Mouse (Mus musculus): ENCODE results near the gene Setd5. TPM values are rescaled to one million over a fixed set of nuclear protein-coding genes. Genes with fewer than 3 reads are reported as not detected.

Setd5 gene
- polyA plus RNA-seq, 1 experiment from 2014 or later: 46.4 TPM

DNA sequence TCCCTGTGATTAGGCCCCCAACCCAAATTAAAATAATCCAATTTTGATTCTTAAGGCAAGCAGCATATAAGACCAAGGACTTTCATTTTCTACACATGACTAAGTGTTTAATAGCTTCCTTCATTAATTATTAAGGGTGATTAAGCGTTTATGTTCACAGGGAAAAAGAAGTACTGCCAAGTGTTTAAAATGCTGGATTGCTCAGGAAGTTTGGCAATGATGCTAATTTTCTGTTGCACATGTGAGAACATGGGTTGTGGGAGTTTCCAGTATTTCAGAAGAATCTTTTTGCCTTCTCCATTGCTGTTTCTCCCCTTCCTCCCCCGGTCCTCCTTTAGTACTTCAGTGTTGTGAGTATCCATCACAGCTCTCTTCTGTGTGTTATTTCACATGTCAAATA lies 44.0 kb upstream of the Setd5 start:
- 65% methylated on average over 2 of the region's 2 CpGs for WGBS
- H3K4me1 ChIP-seq (replicated peaks; ENCODE audit: insufficient read depth, low read length): no peaks in the 10 kb centered on the region
- no peak overlapping the region for H3K4me3 ChIP-seq (replicated peaks; ENCODE audit: low read depth, low read length)

DNA sequence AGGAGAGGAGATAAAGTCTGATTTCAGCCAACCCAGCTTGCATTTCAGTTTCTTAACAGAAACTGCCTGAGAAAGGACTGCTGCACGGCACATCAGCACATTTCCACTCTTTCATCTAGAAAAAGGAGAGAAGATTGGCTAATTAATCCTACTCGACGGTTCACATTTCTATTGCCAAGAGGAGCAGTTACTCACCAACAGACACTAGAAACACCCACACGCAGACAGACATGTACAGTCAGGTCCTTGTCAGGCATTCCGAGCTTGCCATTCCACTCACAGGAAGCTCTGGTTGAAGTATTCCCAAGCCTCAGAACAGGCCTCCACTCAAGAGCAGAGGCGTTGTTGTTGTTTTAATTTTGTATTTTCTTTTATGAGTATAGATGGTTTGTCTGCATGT lies 42.7 kb upstream of the Setd5 start:
- TF ChIP-seq CTCF (IDR thresholded peaks at IDR 0.05; ENCODE audit: low read depth): no peak
- ATAC-seq (replicated peaks; ENCODE audit: low FRiP score, low read depth) (no peak), DNase-seq (ENCODE audit: low spot score) (no peak)
- Histone ChIP-seq H3K27ac (no peak overlapping the region), H3K4me2 (ENCODE audit: low read length) (no peak overlapping the region), H3K9ac (ENCODE audit: low read depth, low read length) (no peak overlapping the region), H3K27me3 (ENCODE audit: insufficient read depth, low read length) (no peaks in the 10 kb centered on the region), H3K4me1 (replicated peaks; ENCODE audit: insufficient read depth, low read length) (no peaks in the 10 kb centered on the region; the same call in 1 of the 2 replicates), H3K9me3 (replicated peaks; ENCODE audit: low read length) (no peaks in the 10 kb centered on the region), H3K36me3 (ENCODE audit: insufficient read depth, low read length) (no peaks in the 10 kb centered on the region), H3K4me3 (replicated peaks; ENCODE audit: low read depth, low read length) (no peak overlapping the region)
- 71% methylated on average over 6 of the region's 6 CpGs for WGBS

More for the DNA sequence above, 44.0 kb upstream of the Setd5 start:
- Histone ChIP-seq H3K27me3 (ENCODE audit: insufficient read depth, low read length) (no peaks in the 10 kb centered on the region), H3K9ac (ENCODE audit: low read depth, low read length) (no peak overlapping the region), H3K9me3 (replicated peaks; ENCODE audit: low read length) (no peaks in the 10 kb centered on the region), H3K36me3 (ENCODE audit: insufficient read depth, low read length) (no peaks in the 10 kb centered on the region), H3K27ac (no peak overlapping the region), H3K4me2 (ENCODE audit: low read length) (no peak overlapping the region)
- DNase-seq (ENCODE audit: low spot score) (no peak), ATAC-seq (replicated peaks; ENCODE audit: low FRiP score, low read depth) (no peak)
- TF ChIP-seq CTCF (IDR thresholded peaks at IDR 0.05; ENCODE audit: low read depth): no peak

DNA sequence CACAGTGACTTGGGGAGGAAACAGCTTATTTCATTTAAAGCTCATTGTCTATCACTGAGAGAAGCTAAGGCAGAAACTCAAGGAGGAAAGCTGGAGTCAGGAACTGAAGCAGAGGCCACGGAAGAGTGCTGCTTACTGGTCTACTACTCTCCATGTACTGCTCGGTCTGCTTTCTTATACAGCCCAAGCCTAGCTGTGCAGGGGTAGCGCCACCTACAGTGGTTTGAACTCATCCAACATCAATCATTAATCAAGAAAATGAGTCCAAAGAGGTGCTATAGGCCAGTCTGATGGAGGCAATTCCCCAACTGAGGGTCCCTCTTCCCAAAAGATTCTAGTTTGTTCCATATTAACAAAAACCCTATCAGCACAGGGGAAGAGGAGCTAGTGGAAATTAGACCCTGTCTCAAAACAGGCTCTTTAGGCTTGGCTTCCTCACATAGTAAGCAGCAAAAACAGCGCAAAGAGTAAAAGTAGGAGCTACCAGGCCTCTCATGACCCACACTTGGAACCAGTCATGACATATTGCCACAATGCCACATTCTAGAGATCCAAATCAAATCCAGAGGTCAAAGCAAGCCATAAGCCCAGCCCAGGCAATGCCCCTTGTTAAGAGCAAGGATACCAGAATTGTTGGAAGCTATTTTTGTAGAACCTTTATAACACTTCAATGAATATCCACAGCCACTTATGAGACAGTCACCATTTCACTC lies 40.5 kb upstream of the Setd5 start:
- H3K4me1 ChIP-seq (replicated peaks; ENCODE audit: insufficient read depth, low read length): no peaks in the 10 kb centered on the region; the same call in 1 of the 2 replicates
- H3K4me2 ChIP-seq (ENCODE audit: low read length): no peak overlapping the region
- H3K9ac ChIP-seq (ENCODE audit: low read depth, low read length): no peak overlapping the region
- no peaks in the 10 kb centered on the region for H3K27me3 ChIP-seq (ENCODE audit: insufficient read depth, low read length)
- TF ChIP-seq CTCF (IDR thresholded peaks at IDR 0.05; ENCODE audit: low read depth): peak; percentile 35; the same call in 1 of the 2 replicates
- no peaks in the 10 kb centered on the region for H3K36me3 ChIP-seq (ENCODE audit: insufficient read depth, low read length)
- ATAC-seq (replicated peaks; ENCODE audit: low FRiP score, low read depth) (no peak), DNase-seq (ENCODE audit: low spot score) (no peak)
- 58% methylated on average over 4 of the region's 4 CpGs for WGBS
- H3K9me3 ChIP-seq (replicated peaks; ENCODE audit: low read length): no peaks in the 10 kb centered on the region
- no peak overlapping the region for H3K27ac ChIP-seq
- no peak overlapping the region for H3K4me3 ChIP-seq (replicated peaks; ENCODE audit: low read depth, low read length)

DNA sequence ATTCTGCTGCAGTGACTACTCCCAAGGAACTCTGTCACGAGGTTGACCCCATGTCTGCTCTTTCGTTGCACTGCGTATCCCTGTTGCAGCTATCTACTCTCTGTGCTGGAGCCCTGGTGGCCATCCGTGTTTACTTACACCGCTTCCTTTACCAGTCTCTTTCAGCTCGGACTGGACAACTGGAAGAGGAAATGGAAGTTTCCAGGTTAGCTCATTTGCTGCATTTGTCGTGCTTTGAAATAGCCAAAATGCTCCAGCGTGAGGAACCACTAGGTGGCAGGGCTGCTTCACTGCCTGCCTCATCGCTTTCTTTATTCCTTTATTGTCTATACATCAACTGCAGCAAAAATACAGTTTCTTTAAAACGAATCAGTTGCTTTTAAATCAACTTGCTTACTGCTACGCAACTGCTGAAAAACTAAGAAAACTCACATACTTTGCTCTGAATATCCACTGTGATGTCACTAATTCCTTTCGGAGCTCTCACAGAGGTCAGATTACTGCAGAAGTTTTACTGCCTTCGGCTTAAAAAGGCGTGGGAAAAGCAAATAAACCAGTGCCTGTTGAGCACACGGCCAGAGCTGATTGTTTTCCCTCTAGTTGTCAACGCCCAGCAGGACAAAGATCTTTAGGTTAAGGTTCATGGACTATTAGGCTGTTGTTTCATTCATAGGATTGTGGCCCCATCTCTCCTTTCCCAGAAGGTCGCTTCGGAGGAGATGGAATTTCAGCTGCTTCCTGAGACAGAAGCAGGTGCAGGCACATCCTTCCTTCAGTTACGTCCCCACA lies 39.0 kb upstream of the Setd5 start:
- 3% methylated on average over 19 of the region's 19 CpGs for WGBS
- Histone ChIP-seq H3K9ac (ENCODE audit: low read depth, low read length) (no peak overlapping the region), H3K4me3 (replicated peaks; ENCODE audit: low read depth, low read length) (peak overlapping the region; percentile 7; the same call in 1 of the 2 replicates)

DNA sequence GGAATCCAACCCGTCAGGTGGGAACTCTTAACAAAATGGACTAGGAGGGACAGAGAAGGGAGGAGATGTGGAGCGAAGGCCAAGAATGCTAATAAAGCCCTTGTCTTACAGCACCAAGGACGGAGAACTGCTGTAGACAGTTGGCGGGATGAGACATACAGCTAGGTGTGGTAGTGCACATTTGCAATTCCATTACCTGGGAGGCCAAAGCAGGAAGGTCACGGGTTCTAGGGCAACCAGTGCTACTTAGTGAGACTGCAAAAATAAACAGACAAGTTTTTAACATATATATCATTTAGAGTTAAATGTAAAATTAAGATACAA lies 38.5 kb upstream of the Setd5 start:
- DNase-seq (ENCODE audit: low spot score): no peak

More for the DNA sequence above, 39.0 kb upstream of the Setd5 start:
- no peaks in the 10 kb centered on the region; the same call in 1 of the 2 replicates for H3K4me1 ChIP-seq (replicated peaks; ENCODE audit: insufficient read depth, low read length)
- H3K27me3 ChIP-seq (ENCODE audit: insufficient read depth, low read length): no peaks in the 10 kb centered on the region
- peak overlapping the region; percentile 26; the same call in 1 of the 2 replicates for H3K27ac ChIP-seq
- no peaks in the 10 kb centered on the region for H3K36me3 ChIP-seq (ENCODE audit: insufficient read depth, low read length)
- ATAC-seq (replicated peaks; ENCODE audit: low FRiP score, low read depth) (peak; percentile 71), DNase-seq (ENCODE audit: low spot score) (peak; percentile 89)
- H3K9me3 ChIP-seq (replicated peaks; ENCODE audit: low read length): no peaks in the 10 kb centered on the region
- TF ChIP-seq CTCF (IDR thresholded peaks at IDR 0.05; ENCODE audit: low read depth): peak; percentile 92
- peak overlapping the region; percentile 53 for H3K4me2 ChIP-seq (ENCODE audit: low read length)

DNA sequence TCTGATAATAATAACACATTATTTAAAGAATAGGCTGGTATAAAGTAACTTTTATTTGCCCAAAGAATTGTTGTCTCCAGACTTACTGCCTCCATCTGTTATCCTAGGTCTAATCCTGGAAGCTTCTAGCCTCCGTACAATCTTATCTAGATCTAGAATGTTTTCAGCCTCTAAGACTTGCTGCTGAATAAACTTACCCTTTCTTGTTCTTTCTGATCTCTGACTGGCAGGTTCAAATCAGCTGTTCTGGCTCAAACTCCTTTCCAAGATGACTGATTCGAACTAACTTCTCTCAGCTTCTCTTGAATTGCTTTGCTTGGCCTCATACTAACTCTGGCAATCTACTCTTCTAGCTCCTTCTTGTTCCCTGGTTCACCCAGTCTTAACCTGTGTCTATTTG lies 36.8 kb upstream of the Setd5 start:
- Histone ChIP-seq H3K9me3 (replicated peaks; ENCODE audit: low read length) (no peaks in the 10 kb centered on the region), H3K4me2 (ENCODE audit: low read length) (no peak overlapping the region), H3K4me1 (replicated peaks; ENCODE audit: insufficient read depth, low read length) (no peaks in the 10 kb centered on the region; the same call in 1 of the 2 replicates), H3K27ac (no peak overlapping the region), H3K9ac (ENCODE audit: low read depth, low read length) (no peak overlapping the region), H3K27me3 (ENCODE audit: insufficient read depth, low read length) (no peaks in the 10 kb centered on the region), H3K4me3 (replicated peaks; ENCODE audit: low read depth, low read length) (no peak overlapping the region), H3K36me3 (ENCODE audit: insufficient read depth, low read length) (no peaks in the 10 kb centered on the region)
- DNase-seq (ENCODE audit: low spot score) (no peak), ATAC-seq (replicated peaks; ENCODE audit: low FRiP score, low read depth) (no peak)
- TF ChIP-seq CTCF (IDR thresholded peaks at IDR 0.05; ENCODE audit: low read depth): no peak
- 76% methylated on average over 2 of the region's 2 CpGs for WGBS

More for the DNA sequence above, 38.5 kb upstream of the Setd5 start:
- no peaks in the 10 kb centered on the region; the same call in 1 of the 2 replicates for H3K4me1 ChIP-seq (replicated peaks; ENCODE audit: insufficient read depth, low read length)
- ATAC-seq (replicated peaks; ENCODE audit: low FRiP score, low read depth): no peak
- H3K27me3 ChIP-seq (ENCODE audit: insufficient read depth, low read length): no peaks in the 10 kb centered on the region
- 28% methylated on average over 5 of the region's 5 CpGs for WGBS
- no peak overlapping the region for H3K9ac ChIP-seq (ENCODE audit: low read depth, low read length)
- peak overlapping the region; percentile 53 for H3K4me2 ChIP-seq (ENCODE audit: low read length)
- no peak for TF ChIP-seq CTCF (IDR thresholded peaks at IDR 0.05; ENCODE audit: low read depth)
- peak overlapping the region; percentile 26; the same call in 1 of the 2 replicates for H3K27ac ChIP-seq
- H3K4me3 ChIP-seq (replicated peaks; ENCODE audit: low read depth, low read length): no peak overlapping the region
- H3K9me3 ChIP-seq (replicated peaks; ENCODE audit: low read length): no peaks in the 10 kb centered on the region
- H3K36me3 ChIP-seq (ENCODE audit: insufficient read depth, low read length): no peaks in the 10 kb centered on the region

All from kidney, postnatal 0 days (tissue).